Mouse (Mus musculus) limb, embryonic 15.5 days (tissue): Measurements from ENCODE around the gene Aldoart2. TPM values are rescaled to one million over a fixed set of nuclear protein-coding genes. Genes with fewer than 3 reads are reported as not detected.
"Not testable (repeated sequence)": the region's sequence is repeated elsewhere in the genome, so short reads cannot be mapped to it uniquely, and the experiment has no call there.

ENCODE experiments used
- ATAC-seq: fragments of 200-750 bp; cut with Nextera tagmentation; 2 replicates; pipeline ENCODE4 v1.8.0; 2017; ENCODE audit warnings: low read depth, moderate TSS enrichment; ENCODE audit not compliant: insufficient number of reproducible peaks, low FRiP score, low TSS enrichment
- H3K27ac ChIP-seq: fragments of 300-500 bp; sonication (generic); 2 replicates; pipeline ENCODE4 v1.5.1; 2015; ENCODE audit warnings: moderate library complexity, mild to moderate bottlenecking, inconsistent platforms
- H3K27me3 ChIP-seq: fragments of 300-500 bp; sonication (generic); 2 replicates; pipeline ENCODE4 v1.6.1; 2015; ENCODE audit warnings: inconsistent platforms
- H3K36me3 ChIP-seq: fragments of 300-500 bp; sonication (generic); 2 replicates; pipeline ENCODE4 v1.6.1; 2015; ENCODE audit warnings: inconsistent platforms
- H3K4me1 ChIP-seq: fragments of 300-500 bp; sonication (generic); 2 replicates; pipeline ENCODE4 v1.6.1; 2015; ENCODE audit warnings: inconsistent platforms
- H3K4me2 ChIP-seq: fragments of 300-500 bp; sonication (generic); 2 replicates; pipeline ENCODE4 v1.6.1; 2015; ENCODE audit warnings: mild to moderate bottlenecking, inconsistent platforms
- H3K4me3 ChIP-seq: fragments of 300-500 bp; sonication (generic); 2 replicates; pipeline ENCODE4 v1.5.1; 2015; ENCODE audit warnings: mild to moderate bottlenecking, inconsistent platforms
- H3K9ac ChIP-seq: fragments of 300-500 bp; sonication (generic); 2 replicates; pipeline ENCODE4 v1.6.1; 2015; ENCODE audit warnings: inconsistent platforms
- H3K9me3 ChIP-seq: fragments of 300-500 bp; sonication (generic); 2 replicates; pipeline ENCODE4 v1.6.1; 2016; ENCODE audit warnings: inconsistent platforms
- WGBS: fragments of 180-500 bp; shearing (Covaris S2); methylation state at CpG from one replicate; pipeline ENCODE4 v1.1.7; 2015; 5-methylcytosine and 5-hydroxymethylcytosine counted together
- polyA plus RNA-seq: library from polyadenylated mRNA; unstranded; fragments of >200 nt; fragmentation: Nextera tagmentation; extraction: Ambion mirVana; gene quantifications from 2 replicates; pipeline ENCODE4 v1.2.1, GENCODE M21; 2015

Aldoart2 gene
- 0.10 TPM in 1 of 2 replicates, not detected in the other for polyA plus RNA-seq

DNA sequence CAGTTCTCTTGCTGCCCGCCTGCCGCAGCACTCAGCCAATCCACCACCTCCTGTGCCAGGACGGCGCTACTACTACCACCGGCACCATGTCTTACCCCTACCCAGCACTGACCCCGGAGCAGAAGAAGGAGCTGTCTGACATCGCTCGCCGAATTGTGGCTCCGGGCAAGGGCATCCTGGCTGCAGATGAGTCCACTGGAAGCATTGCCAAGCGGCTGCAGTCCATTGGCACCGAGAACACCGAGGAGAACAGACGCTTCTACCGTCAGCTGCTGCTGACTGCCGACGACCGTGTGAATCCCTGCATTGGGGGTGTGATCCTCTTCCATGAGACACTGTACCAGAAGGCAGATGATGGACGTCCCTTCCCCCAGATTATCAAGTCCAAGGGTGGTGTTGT, at the start of gene Aldoart2:
TSS of gene Aldoart2 (plus strand) at position 34 of the 400 bp plus-strand sequence.
- H3K4me3 ChIP-seq = no peak within 1 kb of the TSS
- WGBS = 95% methylated on average over 19 of the region's 19 CpGs
- H3K4me1 ChIP-seq = no peaks in the 10 kb centered on the region
- H3K36me3 ChIP-seq = no peaks in the 10 kb centered on the region
- no peak within 1 kb of the TSS for H3K27ac ChIP-seq
- H3K9me3 ChIP-seq = no peaks in the 10 kb centered on the region
- no peak within 1 kb of the TSS for H3K4me2 ChIP-seq
- H3K9ac ChIP-seq = no peak within 1 kb of the TSS
- ATAC-seq = no peak
- H3K27me3 ChIP-seq = no peaks in the 10 kb centered on the region

DNA sequence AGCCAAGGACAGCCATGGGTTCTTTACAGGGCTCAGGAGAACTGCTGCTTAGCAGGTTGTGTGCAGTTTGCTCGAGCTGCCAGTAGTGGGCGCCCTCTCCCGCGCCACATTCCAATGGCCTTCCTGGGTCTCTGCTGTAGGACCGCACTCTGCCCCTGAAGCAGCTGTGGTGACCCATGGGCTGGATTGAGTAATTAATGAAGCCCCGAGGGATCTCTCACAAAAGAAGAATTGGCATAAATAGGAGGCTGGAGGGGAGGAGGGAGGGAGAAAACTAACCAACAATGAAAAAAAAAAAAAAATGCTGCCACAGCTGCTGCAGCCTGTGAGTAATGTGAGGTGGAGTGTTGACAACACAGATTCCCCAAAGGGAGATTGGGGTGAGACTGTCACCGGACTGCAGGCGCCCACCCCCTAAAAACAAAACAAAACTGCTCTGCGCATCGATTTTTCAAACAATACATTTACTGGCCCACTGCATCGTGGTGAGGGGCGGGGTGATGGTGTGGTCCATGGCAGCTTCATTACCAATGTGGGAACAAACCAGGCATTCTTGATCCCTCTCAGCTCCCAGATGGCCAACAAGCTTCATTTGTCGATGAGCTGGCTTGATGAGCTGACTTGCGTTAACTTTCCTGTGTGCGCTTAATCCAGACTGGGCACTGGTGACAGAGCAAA, 46.8 kb upstream of the Aldoart2 start:
- Histone ChIP-seq H3K27me3 (no peaks in the 10 kb centered on the region), H3K4me2 (no peak overlapping the region), H3K4me3 (no peak overlapping the region), H3K4me1 (no peaks in the 10 kb centered on the region), H3K27ac (no peak overlapping the region), H3K9ac (no peak overlapping the region), H3K9me3 (no peaks in the 10 kb centered on the region), H3K36me3 (no peaks in the 10 kb centered on the region)
- 53% methylated on average over 15 of the region's 15 CpGs for WGBS
- ATAC-seq = no peak

DNA sequence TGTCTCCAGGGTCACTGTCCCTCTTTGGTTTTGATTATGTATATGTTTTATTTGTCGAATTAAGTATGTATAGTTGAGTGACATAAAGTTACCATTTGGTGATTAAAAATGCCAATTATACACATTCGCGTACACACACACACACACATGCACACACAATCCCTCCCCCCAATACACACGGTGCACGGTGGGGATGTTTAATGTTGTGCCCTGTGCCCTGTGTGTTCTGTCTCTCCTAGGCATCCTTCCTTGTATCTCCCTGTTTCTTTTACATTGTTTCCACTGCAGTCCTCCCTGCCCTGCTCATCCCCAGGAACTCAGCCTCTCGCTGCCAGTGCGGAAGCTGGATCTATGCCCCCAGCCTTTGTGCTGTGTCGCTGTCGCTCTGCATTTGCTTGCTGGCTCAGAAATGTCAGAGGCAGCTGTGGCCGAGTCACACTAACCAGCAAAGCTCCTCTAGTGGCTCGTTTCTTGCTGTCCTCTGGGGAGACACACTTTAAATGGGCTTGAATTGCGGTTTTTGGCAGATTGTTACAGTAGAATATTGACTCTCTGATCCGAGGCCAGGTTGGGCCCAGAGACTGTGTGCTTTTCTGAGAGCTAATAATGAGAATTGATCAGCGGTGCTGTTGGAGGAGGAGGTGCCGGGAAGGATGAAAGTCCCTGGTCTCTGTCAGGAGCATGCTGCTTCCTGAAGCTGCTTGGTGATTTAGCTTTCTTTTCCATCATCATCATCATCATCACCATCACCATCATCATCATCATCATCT, 37.9 kb upstream of the Aldoart2 start:
- Histone ChIP-seq H3K36me3 (no peaks in the 10 kb centered on the region), H3K9ac (no peak overlapping the region), H3K4me2 (no peak overlapping the region), H3K4me3 (no peak overlapping the region), H3K27ac (no peak overlapping the region), H3K9me3 (no peaks in the 10 kb centered on the region), H3K4me1 (no peaks in the 10 kb centered on the region), H3K27me3 (no peaks in the 10 kb centered on the region)
- no peak for ATAC-seq
- 61% methylated on average over 15 of the region's 15 CpGs for WGBS

DNA sequence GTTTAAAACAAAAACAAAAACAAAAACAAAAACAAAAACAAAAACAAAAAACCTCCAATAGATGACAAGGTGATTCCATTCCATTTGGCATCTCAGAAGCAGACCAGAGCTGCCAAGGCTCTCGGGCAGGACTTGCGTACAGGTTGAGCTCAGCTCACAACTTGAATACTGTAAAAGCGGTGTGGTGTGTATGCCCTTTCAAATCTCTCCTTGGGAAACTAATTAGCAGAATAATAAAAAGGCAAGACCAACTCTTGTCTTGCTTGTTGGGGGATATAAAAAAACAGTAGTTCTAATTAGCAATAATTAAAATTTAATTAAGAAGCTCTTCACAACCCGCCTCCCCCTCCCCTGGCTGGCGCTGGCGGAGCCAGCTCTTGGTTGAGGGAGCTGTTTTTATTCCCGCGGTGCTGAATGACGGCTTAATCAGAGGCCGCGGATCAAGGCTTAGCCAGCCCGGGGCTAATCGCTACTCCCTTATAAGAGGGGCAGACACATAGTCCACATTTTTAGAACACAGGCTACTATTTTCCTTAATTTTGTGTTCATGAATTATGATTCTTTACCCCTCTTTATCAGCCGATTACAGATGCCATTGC, 28.4 kb upstream of the Aldoart2 start:
- peaks cover 13% of the 10 kb centered on the region for H3K27me3 ChIP-seq
- 6% methylated on average over 14 of the region's 14 CpGs for WGBS
- H3K36me3 ChIP-seq = no peaks in the 10 kb centered on the region

DNA sequence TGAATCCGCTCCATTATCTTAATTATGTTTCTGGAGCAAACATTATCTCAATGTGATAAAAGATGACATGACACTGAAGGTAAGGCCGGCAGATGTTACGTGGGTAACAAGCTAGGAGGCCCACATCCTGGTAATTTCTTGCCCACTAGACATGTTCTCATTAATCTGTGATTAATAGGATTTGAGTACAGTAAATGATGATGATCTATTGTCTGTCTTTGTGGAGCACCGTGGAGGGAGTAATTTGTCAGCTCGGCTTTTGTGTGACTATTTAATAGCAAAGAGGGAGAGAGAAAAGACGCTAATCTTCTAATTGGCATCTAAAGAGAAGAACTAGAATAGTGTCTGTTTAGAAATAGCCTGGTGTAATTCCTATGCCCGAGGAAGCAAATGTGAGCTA, 27.3 kb upstream of the Aldoart2 start:
- H3K4me2 ChIP-seq = no peak overlapping the region
- H3K27ac ChIP-seq = no peak overlapping the region
- H3K9ac ChIP-seq = no peak overlapping the region
- ATAC-seq = no peak
- H3K27me3 ChIP-seq = peaks cover 13% of the 10 kb centered on the region
- 57% methylated on average over 7 of the region's 7 CpGs for WGBS
- H3K9me3 ChIP-seq = no peaks in the 10 kb centered on the region
- no peaks in the 10 kb centered on the region for H3K4me1 ChIP-seq
- H3K36me3 ChIP-seq = no peaks in the 10 kb centered on the region
- no peak overlapping the region for H3K4me3 ChIP-seq

More for the DNA sequence above, 28.4 kb upstream of the Aldoart2 start:
- Histone ChIP-seq H3K9ac (no peak overlapping the region), H3K4me2 (no peak overlapping the region), H3K4me1 (no peaks in the 10 kb centered on the region), H3K4me3 (no peak overlapping the region), H3K9me3 (no peaks in the 10 kb centered on the region), H3K27ac (no peak overlapping the region)
- no peak for ATAC-seq

DNA sequence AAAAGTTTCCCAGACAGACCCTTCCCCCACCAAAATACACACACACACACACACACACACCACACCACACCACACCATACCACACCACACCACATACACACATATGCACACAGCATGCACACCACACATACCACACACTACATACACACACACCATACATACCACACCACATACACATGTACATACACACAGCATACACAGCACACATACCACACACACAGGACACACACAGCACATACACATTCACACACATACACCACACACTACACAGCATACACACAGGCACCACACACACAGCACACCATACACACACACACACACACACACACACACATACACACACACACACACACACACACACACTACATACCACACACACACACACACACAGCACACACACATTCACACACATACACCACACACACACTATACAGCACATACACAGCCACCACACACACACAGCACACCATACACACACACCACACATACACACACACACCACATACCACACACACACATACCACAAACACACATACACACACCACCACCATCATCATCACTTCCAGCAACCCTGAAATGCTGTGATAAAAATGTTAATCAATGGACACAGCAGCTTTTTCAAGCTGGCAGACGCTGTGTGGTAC, 26.6 kb upstream of the Aldoart2 start:
- Histone ChIP-seq H3K9me3 (no peaks in the 10 kb centered on the region), H3K27me3 (peaks cover 13% of the 10 kb centered on the region), H3K4me1 (no peaks in the 10 kb centered on the region), H3K36me3 (no peaks in the 10 kb centered on the region), H3K4me3 (no peak overlapping the region), H3K9ac (no peak overlapping the region), H3K27ac (no peak overlapping the region), H3K4me2 (no peak overlapping the region)
- WGBS = 80% methylated on average over 1 of the region's 1 CpGs
- peak; percentile 80 for ATAC-seq

DNA sequence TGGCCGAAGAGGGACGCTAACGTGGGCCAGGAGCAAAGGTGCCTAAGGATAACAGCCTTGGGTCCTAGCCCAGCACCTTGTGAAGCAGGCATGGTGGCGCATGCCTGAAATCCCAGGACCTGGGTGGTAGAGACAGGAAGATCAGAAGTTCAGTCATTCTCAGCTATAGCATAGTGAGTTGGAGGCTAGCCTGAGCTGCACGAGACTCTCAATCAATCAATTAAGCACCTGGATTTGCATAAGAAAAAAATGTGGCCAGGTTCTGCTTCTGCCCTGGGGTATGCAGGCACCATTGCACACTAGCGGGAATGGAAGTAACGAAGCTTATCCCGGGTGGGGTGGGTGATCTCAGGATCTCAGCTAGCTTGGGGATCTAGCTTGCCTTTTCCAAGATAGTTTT, 25.9 kb upstream of the Aldoart2 start:
- H3K9me3 ChIP-seq = no peaks in the 10 kb centered on the region
- WGBS = 44% methylated on average over 8 of the region's 8 CpGs
- no peak for ATAC-seq
- no peak overlapping the region for H3K4me2 ChIP-seq
- peaks cover 13% of the 10 kb centered on the region for H3K27me3 ChIP-seq
- H3K36me3 ChIP-seq = no peaks in the 10 kb centered on the region
- no peak overlapping the region for H3K9ac ChIP-seq
- H3K27ac ChIP-seq = no peak overlapping the region
- H3K4me1 ChIP-seq = no peaks in the 10 kb centered on the region
- H3K4me3 ChIP-seq = no peak overlapping the region

DNA sequence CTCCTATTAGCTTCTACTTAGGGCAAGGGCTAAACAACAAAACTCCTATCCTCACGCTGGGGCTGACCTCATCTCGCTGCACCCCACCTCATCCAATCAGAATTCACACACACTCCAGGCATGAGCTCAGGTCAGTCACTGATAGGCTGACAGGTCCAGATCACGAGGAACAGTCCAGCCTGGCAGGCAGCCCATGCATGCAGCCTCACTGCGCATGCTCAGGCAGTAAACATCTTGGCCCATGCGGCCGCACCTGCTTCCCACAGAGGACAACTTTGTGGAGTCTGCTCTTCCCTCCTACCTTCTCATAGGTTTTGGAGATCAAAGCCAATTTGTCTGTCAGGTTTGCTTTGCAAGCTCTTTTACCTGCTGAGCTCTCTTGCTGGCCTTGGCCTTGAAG, 10.1 kb upstream of the Aldoart2 start:
- ATAC-seq, H3K36me3 ChIP-seq, H3K27ac ChIP-seq, H3K9ac ChIP-seq, H3K9me3 ChIP-seq, H3K4me2 ChIP-seq, H3K4me1 ChIP-seq, H3K27me3 ChIP-seq, H3K4me3 ChIP-seq: not testable (repeated sequence)
- 76% methylated on average over 6 of the region's 6 CpGs for WGBS

DNA sequence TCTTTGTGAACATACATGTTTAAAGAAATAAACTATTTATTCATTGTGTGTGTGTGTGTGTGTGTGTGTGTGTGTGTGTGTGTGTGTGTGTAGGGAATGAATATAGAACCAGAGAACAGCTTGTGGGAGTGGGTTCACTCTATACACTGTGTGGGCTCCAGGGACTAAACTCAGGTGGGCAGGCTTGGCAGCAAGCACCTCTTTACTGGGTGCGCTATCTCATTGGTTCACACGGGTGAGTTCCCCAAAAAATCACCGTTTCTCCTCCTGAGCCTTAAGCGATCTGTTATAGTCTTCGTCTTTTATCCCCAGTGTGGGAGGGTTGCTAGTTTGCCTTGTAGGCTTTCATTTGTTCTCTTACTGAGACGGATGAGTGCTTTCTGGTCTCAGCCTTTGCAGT, 7.2 kb upstream of the Aldoart2 start:
- Histone ChIP-seq H3K4me1 (no peaks in the 10 kb centered on the region), H3K27me3 (no peaks in the 10 kb centered on the region), H3K9me3 (no peaks in the 10 kb centered on the region), H3K36me3 (no peaks in the 10 kb centered on the region), H3K4me2 (no peak overlapping the region), H3K27ac (no peak overlapping the region), H3K4me3 (no peak overlapping the region), H3K9ac (no peak overlapping the region)
- WGBS = 82% methylated on average over 6 of the region's 6 CpGs
- ATAC-seq = no peak

DNA sequence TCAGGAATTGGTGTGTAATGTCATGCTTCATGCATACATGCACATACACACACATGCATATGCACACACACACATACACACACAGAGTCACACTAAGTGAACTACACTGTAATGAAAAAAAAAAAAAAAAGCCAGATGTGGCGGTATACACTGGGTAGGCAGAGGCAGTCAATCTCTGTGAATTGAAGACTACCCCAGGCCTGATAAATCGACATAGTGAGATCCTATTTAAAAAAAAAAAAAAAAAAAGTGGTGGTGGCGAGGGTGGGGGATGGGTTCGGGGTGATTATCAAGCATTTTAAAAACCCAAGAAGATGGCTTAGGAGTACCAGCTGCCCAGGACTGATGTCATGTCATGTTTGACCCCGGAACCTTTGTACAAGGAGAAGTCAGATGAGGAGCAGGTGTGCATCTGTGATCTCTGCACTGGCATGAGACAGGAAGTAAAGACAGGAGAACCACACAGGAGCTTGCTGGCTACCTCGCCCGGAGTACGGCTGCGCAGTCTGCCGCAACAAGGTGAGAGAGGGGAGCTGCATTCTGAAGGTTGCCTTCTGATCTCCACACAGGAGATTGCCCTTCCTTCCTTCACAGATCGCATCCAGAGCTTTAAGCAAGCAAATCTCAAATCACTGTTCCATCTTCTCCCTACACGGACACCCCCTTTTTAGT, 5.7 kb upstream of the Aldoart2 start:
- Histone ChIP-seq H3K36me3 (no peaks in the 10 kb centered on the region), H3K9me3 (no peaks in the 10 kb centered on the region), H3K4me3 (no peak overlapping the region), H3K9ac (no peak overlapping the region), H3K4me2 (no peak overlapping the region), H3K4me1 (no peaks in the 10 kb centered on the region), H3K27ac (no peak overlapping the region), H3K27me3 (no peaks in the 10 kb centered on the region)
- WGBS = 85% methylated on average over 12 of the region's 12 CpGs
- no peak for ATAC-seq

DNA sequence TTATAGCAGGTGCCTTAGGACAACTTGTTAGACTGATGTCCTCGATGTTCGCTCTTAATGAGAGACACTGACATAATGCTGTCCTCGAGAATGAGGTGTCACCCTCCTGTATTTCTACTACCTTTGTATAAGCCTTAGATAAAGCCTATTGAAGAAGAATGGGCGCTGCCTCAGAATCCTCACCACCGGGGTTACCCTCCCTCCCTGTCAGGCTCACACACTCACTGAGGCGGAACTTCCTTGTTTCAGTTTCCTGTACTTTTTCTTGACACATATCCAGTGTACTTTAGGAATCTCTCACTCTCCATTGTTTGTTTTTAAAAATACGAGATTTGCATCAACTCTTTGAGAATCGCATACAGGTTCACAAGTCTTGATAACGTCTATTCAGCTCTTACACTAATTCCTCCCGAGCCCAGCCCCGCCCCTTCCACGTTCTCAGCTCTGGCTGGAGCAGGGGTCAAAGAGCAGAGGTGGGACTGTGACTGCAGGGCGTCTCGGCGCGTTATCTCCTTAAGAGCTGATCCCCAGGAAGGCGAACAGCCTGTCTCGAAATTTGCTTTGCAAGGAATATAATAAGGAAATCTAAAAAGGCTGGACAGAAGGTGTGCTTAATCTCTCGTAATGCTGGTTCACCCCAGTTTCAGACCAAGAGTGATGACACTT, 4.9 kb upstream of the Aldoart2 start:
- Histone ChIP-seq H3K4me1 (no peaks in the 10 kb centered on the region), H3K27me3 (no peaks in the 10 kb centered on the region), H3K27ac (no peak overlapping the region), H3K36me3 (no peaks in the 10 kb centered on the region), H3K4me2 (peak overlapping the region; percentile 35), H3K9me3 (no peaks in the 10 kb centered on the region), H3K9ac (no peak overlapping the region), H3K4me3 (peak overlapping the region; percentile 24)
- 16% methylated on average over 19 of the region's 19 CpGs for WGBS
- ATAC-seq = no peak
